Mouse (Mus musculus) CD8-positive naive resting alpha-beta T cell, adult 2 months (primary cell): ENCODE data around the gene Mlh3.
A peak's percentile ranks its signal among the peaks of the same experiment; 100 is the strongest.
"Not testable (repeated sequence)": the region's sequence is repeated elsewhere in the genome, so short reads cannot be mapped to it uniquely, and the experiment has no call there.

Experiments used
- DNase-seq, 2 experiments: peaks; one replicate each; pipeline ENCODE4 v3.0.0; 2022; ENCODE audit warnings: low read depth in 2 of 2, low spot score in 2 of 2

Mlh3 gene

GRCm38 (mm10) chr12:85281756-85282155 is 11.4 kb upstream of the Mlh3 start:
- not testable (repeated sequence) for DNase-seq

- DNase-seq, result no peak
Measured at GRCm38 (mm10) chr12:85280845-85281651, 10.6 kb upstream of the Mlh3 start.

GRCm38 (mm10) chr12:85280105-85280844 is 9.9 kb upstream of the Mlh3 start:
- DNase-seq, result peak; percentile 87 to 93

- no peak for DNase-seq
Measured at GRCm38 (mm10) chr12:85279396-85280080, 9.1 kb upstream of the Mlh3 start.

GRCm38 (mm10) chr12:85278919-85279318 is 8.5 kb upstream of the Mlh3 start:
- DNase-seq, result no peak

- DNase-seq, result no peak
Measured at GRCm38 (mm10) chr12:85276273-85276672, 5.9 kb upstream of the Mlh3 start.

GRCm38 (mm10) chr12:85273508-85273907 is 3.1 kb upstream of the Mlh3 start:
- DNase-seq, result no peak

- no peak for DNase-seq
Measured at GRCm38 (mm10) chr12:85271843-85272206, 1.4 kb upstream of the Mlh3 start.

- DNase-seq, result no peak
Measured at GRCm38 (mm10) chr12:85271132-85271842, 888 bp upstream of the Mlh3 start.

- DNase-seq, result no peak
Measured at GRCm38 (mm10) chr12:85269821-85270220, 578 bp downstream of the Mlh3 start.

- no peak for DNase-seq
Measured at GRCm38 (mm10) chr12:85266248-85266647, 4.2 kb downstream of the Mlh3 start.

- no peak for DNase-seq
Measured at GRCm38 (mm10) chr12:85264940-85265339, 5.5 kb downstream of the Mlh3 start.

GRCm38 (mm10) chr12:85264531-85264930 is 5.9 kb downstream of the Mlh3 start:
- DNase-seq, result no peak

- DNase-seq, result no peak
Measured at GRCm38 (mm10) chr12:85263190-85263589, 7.2 kb downstream of the Mlh3 start.

- no peak for DNase-seq
Measured at GRCm38 (mm10) chr12:85262489-85262888, 7.9 kb downstream of the Mlh3 start.

GRCm38 (mm10) chr12:85257008-85257639 is 13.3 kb downstream of the Mlh3 start:
- no peak for DNase-seq

- DNase-seq, result no peak
Measured at GRCm38 (mm10) chr12:85256074-85256751, 14.2 kb downstream of the Mlh3 start.

GRCm38 (mm10) chr12:85252083-85252482 is 18.3 kb downstream of the Mlh3 start:
- no peak for DNase-seq

GRCm38 (mm10) chr12:85237553-85237952 is 32.8 kb downstream of the Mlh3 start:
- no peak for DNase-seq
